Mouse (Mus musculus): ENCODE data around the gene Actn1. TPM values are rescaled to one million over a fixed set of nuclear protein-coding genes. Genes with fewer than 3 reads are reported as not detected.

The Actn1 gene
- polyA plus RNA-seq, 1 experiment from 2014 or later, result 15.9 TPM

- Histone ChIP-seq H3K27me3 (replicated peaks) (no peaks in the 10 kb centered on the region), H3K27ac (peak overlapping the region; percentile 86), H3K4me1 (peaks cover 48% of the 10 kb centered on the region), H3K36me3 (peaks cover 9% of the 10 kb centered on the region), H3K4me3 (peak overlapping the region; percentile 68), H3K4me2 (peak overlapping the region; percentile 80), H3K9ac (peak overlapping the region; percentile 80), H3K9me3 (replicated peaks) (no peaks in the 10 kb centered on the region)
- 62% methylated on average over 17 of the region's 17 CpGs for WGBS (ENCODE audit: insufficient replicate concordance)
- 0 out of 2 replicates have a peak, but pooled peaks have one; percentile 5 for ATAC-seq
Measured at GRCm38 (mm10) chr12:80131359-80132249, 128.6 kb downstream of the Actn1 start.

GRCm38 (mm10) chr12:80130558-80131358 is 129.4 kb downstream of the Actn1 start:
- peak; percentile 69 for ATAC-seq
- Histone ChIP-seq H3K9ac (peak overlapping the region; percentile 80), H3K4me3 (no peak overlapping the region), H3K36me3 (peaks cover 14% of the 10 kb centered on the region), H3K4me1 (peaks cover 48% of the 10 kb centered on the region), H3K27ac (peak overlapping the region; percentile 86), H3K9me3 (replicated peaks) (no peaks in the 10 kb centered on the region), H3K27me3 (replicated peaks) (no peaks in the 10 kb centered on the region), H3K4me2 (peak overlapping the region; percentile 80)
- 14% methylated on average over 6 of the region's 6 CpGs for WGBS (ENCODE audit: insufficient replicate concordance)

DNA sequence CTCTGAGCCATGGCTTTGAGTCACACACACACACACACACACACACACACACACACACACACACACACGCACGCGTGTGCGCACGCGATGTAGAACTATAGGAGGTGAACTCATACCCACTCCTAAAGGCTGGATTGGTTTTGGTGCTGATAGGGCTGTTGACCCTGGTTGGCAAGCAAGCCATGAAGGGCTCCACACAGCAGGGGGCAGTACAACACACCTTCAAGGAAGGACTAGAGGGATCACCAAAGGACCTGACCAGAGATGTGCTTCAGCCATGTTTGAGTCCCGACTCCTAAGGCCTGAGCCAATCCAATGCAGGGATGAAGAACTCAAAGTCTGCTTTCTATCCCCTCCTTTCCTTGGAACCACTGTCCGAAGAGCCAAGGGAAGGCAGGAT is 130.6 kb downstream of the Actn1 start:
- peak overlapping the region; percentile 86 for H3K27ac ChIP-seq
- H3K9me3 ChIP-seq (replicated peaks), result no peaks in the 10 kb centered on the region
- no peaks in the 10 kb centered on the region for H3K27me3 ChIP-seq (replicated peaks)
- H3K4me2 ChIP-seq, result no peak overlapping the region
- peaks cover 21% of the 10 kb centered on the region for H3K36me3 ChIP-seq
- no peak overlapping the region for H3K9ac ChIP-seq
- no peak for ATAC-seq
- 82% methylated on average over 8 of the region's 8 CpGs for WGBS (ENCODE audit: insufficient replicate concordance)
- no peak overlapping the region for H3K4me3 ChIP-seq
- peaks cover 54% of the 10 kb centered on the region for H3K4me1 ChIP-seq

DNA sequence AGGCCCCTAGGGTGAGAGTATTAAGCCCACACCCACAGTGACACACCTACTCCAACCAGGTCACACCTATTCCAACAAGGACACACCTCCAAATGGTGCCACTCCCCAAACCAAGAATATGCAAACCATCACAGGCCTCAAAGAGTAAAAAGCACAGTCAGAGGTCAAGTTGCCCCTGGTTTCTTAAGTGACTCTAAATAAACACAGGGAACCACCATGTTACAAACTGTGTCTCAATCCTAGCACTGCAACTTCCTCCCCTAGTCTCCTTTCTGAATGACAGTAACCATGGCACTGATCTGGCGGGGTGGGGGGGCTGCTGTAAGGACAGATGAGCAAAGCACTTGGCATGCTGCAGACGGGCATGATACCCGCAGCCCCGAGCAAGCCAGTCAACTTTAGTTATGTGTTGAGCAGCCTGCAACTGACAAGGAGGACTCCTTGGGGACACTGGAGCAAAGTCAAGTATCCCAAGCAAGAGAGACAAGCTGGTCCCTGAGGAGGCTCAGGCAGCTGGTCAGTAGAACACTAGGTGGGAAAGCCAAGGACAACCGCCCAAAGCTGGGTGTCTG is 132.9 kb downstream of the Actn1 start:
- Histone ChIP-seq H3K27me3 (replicated peaks) (no peaks in the 10 kb centered on the region), H3K27ac (no peak overlapping the region), H3K4me1 (peaks cover 74% of the 10 kb centered on the region), H3K4me2 (no peak overlapping the region), H3K9me3 (replicated peaks) (no peaks in the 10 kb centered on the region), H3K36me3 (peaks cover 27% of the 10 kb centered on the region), H3K9ac (no peak overlapping the region), H3K4me3 (no peak overlapping the region)
- ATAC-seq, result no peak
- WGBS (ENCODE audit: insufficient replicate concordance), result 72% methylated on average over 5 of the region's 5 CpGs

GRCm38 (mm10) chr12:80125316-80125715 is 134.9 kb downstream of the Actn1 start:
- Histone ChIP-seq H3K36me3 (peaks cover 36% of the 10 kb centered on the region), H3K27me3 (replicated peaks) (no peaks in the 10 kb centered on the region), H3K4me1 (peaks cover 60% of the 10 kb centered on the region), H3K27ac (no peak overlapping the region), H3K9ac (no peak overlapping the region), H3K4me2 (no peak overlapping the region), H3K4me3 (no peak overlapping the region), H3K9me3 (replicated peaks) (no peaks in the 10 kb centered on the region)
- 78% methylated on average over 5 of the region's 5 CpGs for WGBS (ENCODE audit: insufficient replicate concordance)
- no peak for ATAC-seq

GRCm38 (mm10) chr12:80124756-80125155 is 135.4 kb downstream of the Actn1 start:
- no peak overlapping the region for H3K4me2 ChIP-seq
- no peaks in the 10 kb centered on the region for H3K27me3 ChIP-seq (replicated peaks)
- no peak overlapping the region for H3K27ac ChIP-seq
- no peak for ATAC-seq
- peaks cover 41% of the 10 kb centered on the region for H3K36me3 ChIP-seq
- no peak overlapping the region for H3K9ac ChIP-seq
- H3K4me1 ChIP-seq, result peaks cover 55% of the 10 kb centered on the region
- H3K4me3 ChIP-seq, result no peak overlapping the region
- H3K9me3 ChIP-seq (replicated peaks), result no peaks in the 10 kb centered on the region
- 62% methylated on average over 3 of the region's 3 CpGs for WGBS (ENCODE audit: insufficient replicate concordance)

DNA sequence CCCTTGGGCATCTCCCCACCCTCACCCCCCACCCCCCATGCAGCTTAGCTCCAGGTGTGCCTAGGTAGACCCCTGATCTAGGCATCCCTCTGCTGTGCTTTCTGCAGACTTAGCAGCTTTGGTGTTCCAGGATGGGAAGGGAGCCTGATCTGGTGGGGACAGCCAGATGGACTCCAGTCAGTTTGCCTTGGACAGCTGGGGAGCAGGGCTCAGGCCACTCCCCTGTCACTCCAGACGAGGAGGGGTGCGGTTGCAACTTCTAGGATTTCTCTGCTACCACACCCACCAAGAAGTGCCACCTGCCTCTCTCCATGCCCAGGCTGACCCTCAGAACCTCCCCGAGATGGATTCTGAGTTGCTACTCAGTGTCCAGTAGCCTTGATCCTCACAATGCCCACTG is 136.0 kb downstream of the Actn1 start:
- H3K27me3 ChIP-seq (replicated peaks), result no peaks in the 10 kb centered on the region
- H3K4me2 ChIP-seq, result no peak overlapping the region
- no peak overlapping the region for H3K27ac ChIP-seq
- peaks cover 51% of the 10 kb centered on the region for H3K4me1 ChIP-seq
- peaks cover 46% of the 10 kb centered on the region for H3K36me3 ChIP-seq
- WGBS (ENCODE audit: insufficient replicate concordance), result 65% methylated on average over 3 of the region's 3 CpGs
- ATAC-seq, result no peak
- H3K9me3 ChIP-seq (replicated peaks), result no peaks in the 10 kb centered on the region
- no peak overlapping the region for H3K4me3 ChIP-seq
- no peak overlapping the region for H3K9ac ChIP-seq

- Histone ChIP-seq H3K27me3 (replicated peaks) (no peaks in the 10 kb centered on the region), H3K9me3 (replicated peaks) (no peaks in the 10 kb centered on the region), H3K27ac (peak overlapping the region; percentile 55), H3K36me3 (peaks cover 46% of the 10 kb centered on the region), H3K4me2 (no peak overlapping the region), H3K4me1 (peaks cover 52% of the 10 kb centered on the region), H3K9ac (no peak overlapping the region), H3K4me3 (no peak overlapping the region)
- WGBS (ENCODE audit: insufficient replicate concordance), result 69% methylated on average over 4 of the region's 4 CpGs
- ATAC-seq, result peak; percentile 33; the same call in 1 of the 2 replicates
Measured at GRCm38 (mm10) chr12:80123227-80123803, 136.9 kb downstream of the Actn1 start.

DNA sequence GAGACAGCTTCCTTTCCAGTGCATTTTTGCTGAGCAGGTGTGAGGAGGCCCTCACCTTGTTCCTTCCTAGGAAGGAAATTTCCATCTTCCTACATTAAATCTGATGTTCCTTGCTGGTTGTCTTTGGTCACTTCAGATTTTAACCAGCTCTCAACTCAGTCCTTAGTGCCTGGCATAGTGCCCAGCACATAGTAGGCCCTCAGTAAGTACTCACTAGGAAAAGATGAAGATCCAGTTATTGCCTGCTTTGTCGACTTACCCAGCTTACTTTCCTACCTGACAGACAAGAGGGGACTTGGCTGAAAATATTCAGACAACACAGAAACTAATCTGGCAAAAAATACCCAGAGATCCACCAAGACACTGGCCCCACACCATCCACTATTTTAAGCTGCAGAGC is 138.7 kb downstream of the Actn1 start:
- no peak overlapping the region for H3K4me3 ChIP-seq
- H3K27ac ChIP-seq, result no peak overlapping the region
- no peak overlapping the region for H3K9ac ChIP-seq
- H3K27me3 ChIP-seq (replicated peaks), result no peaks in the 10 kb centered on the region
- no peaks in the 10 kb centered on the region for H3K9me3 ChIP-seq (replicated peaks)
- H3K36me3 ChIP-seq, result peaks cover 35% of the 10 kb centered on the region
- peaks cover 62% of the 10 kb centered on the region for H3K4me1 ChIP-seq
- WGBS (ENCODE audit: insufficient replicate concordance), result 70% methylated on average over 1 of the region's 1 CpGs
- no peak overlapping the region for H3K4me2 ChIP-seq
- no peak for ATAC-seq

DNA sequence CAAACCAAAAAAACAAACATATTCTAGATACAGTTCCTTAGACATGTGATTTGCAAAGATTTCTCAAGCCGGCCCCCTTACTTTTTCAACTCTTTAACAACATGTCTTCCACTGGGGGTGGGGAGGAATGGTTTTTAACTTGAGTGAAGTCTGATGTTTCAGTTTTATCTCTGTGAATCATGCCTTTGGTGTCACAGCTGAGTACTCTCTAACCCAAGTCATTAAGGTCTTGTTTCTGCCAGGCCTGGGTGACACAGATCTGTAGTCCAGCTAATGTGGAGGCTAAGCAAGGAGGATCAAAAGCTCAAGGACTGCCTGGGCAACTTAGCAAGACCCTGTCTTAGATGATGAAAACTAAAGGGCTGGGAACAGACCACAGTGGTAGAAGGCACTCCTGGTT is 141.6 kb downstream of the Actn1 start:
- Histone ChIP-seq H3K27ac (no peak overlapping the region; the same call in 1 of the 2 replicates), H3K4me1 (peaks cover 65% of the 10 kb centered on the region), H3K4me2 (no peak overlapping the region), H3K9me3 (replicated peaks) (no peaks in the 10 kb centered on the region), H3K36me3 (peaks cover 22% of the 10 kb centered on the region), H3K27me3 (replicated peaks) (no peaks in the 10 kb centered on the region), H3K4me3 (no peak overlapping the region), H3K9ac (no peak overlapping the region)
- no peak for ATAC-seq
- WGBS (ENCODE audit: insufficient replicate concordance), result 64% methylated on average over 1 of the region's 1 CpGs
